Mouse (Mus musculus): ENCODE results near the gene Memo1. TPM values are rescaled to one million over a fixed set of nuclear protein-coding genes. Genes with fewer than 3 reads are reported as not detected.
A peak's percentile ranks its signal among the peaks of the same experiment; 100 is the strongest.
"Not testable (repeated sequence)": the region's sequence is repeated elsewhere in the genome, so short reads cannot be mapped to it uniquely, and the experiment has no call there.

The Memo1 gene
- total RNA-seq (2021): 111 and 128 TPM in 2 replicates
- long read RNA-seq, transcript Memo1-210 (9 exons, 3,163 nt): major isoform, 43 of 66 reads
- long read RNA-seq, partial matches to known transcripts: 4 of 66 reads
- long read RNA-seq, other reads (novel, unspliced or antisense): 19 of 66 reads

GRCm38 (mm10) chr17:74295026-74295970 lies at the start of gene Memo1:
TSS of gene Memo1 (minus strand) at chr17:74295521.
- DNase-seq: peak; percentile 88

- no peak for DNase-seq
Observed at GRCm38 (mm10) chr17:74341151-74341550, 45.8 kb upstream of the Memo1 start.

GRCm38 (mm10) chr17:74338937-74339804 lies 43.9 kb upstream of the Memo1 start, which contains the start of gene Spast:
TSS of gene Spast (plus strand) at chr17:74338987.
- DNase-seq: peak; percentile 85

- peak; percentile 97 for DNase-seq
Observed at GRCm38 (mm10) chr17:74338225-74338931, 43.1 kb upstream of the Memo1 start.

GRCm38 (mm10) chr17:74331049-74331676 lies 35.8 kb upstream of the Memo1 start:
- DNase-seq: no peak

GRCm38 (mm10) chr17:74328146-74328545 lies 32.8 kb upstream of the Memo1 start:
- peak; percentile 62 for DNase-seq

- not testable (repeated sequence) for DNase-seq
Observed at GRCm38 (mm10) chr17:74327195-74327594, 31.9 kb upstream of the Memo1 start.

GRCm38 (mm10) chr17:74323844-74324243 lies 28.5 kb upstream of the Memo1 start, which contains the start of gene Dpy30:
TSS of gene Dpy30 (minus strand) at chr17:74323944.
- DNase-seq: no peak

- DNase-seq: no peak
Observed at GRCm38 (mm10) chr17:74322400-74323054, 27.2 kb upstream of the Memo1 start.

GRCm38 (mm10) chr17:74318721-74319120 lies 23.4 kb upstream of the Memo1 start:
- no peak for DNase-seq

- DNase-seq: peak; percentile 88
Observed at GRCm38 (mm10) chr17:74316309-74316863, 21.1 kb upstream of the Memo1 start.

- DNase-seq: no peak
Observed at GRCm38 (mm10) chr17:74315445-74316308, 20.4 kb upstream of the Memo1 start.

GRCm38 (mm10) chr17:74306021-74306420 lies 10.7 kb upstream of the Memo1 start:
- DNase-seq: no peak

GRCm38 (mm10) chr17:74305616-74306015 lies 10.3 kb upstream of the Memo1 start:
- DNase-seq: no peak

- no peak for DNase-seq
Observed at GRCm38 (mm10) chr17:74304060-74304459, 8.7 kb upstream of the Memo1 start.

GRCm38 (mm10) chr17:74300089-74300488 lies 4.8 kb upstream of the Memo1 start:
- no peak for DNase-seq

- not testable (repeated sequence) for DNase-seq
Observed at GRCm38 (mm10) chr17:74296991-74297390, 1.7 kb upstream of the Memo1 start.

GRCm38 (mm10) chr17:74296076-74296823 lies 929 bp upstream of the Memo1 start:
- peak; percentile 15 for DNase-seq
